Mouse (Mus musculus): ENCODE data around the gene Dld.

- TF ChIP-seq CTCF (IDR thresholded peaks at IDR 0.05; ENCODE audit: insufficient read depth, low read length) (no peak), POLR2A (IDR thresholded peaks at IDR 0.05; ENCODE audit: borderline replicate concordance, extremely low read depth, low read depth, low read length) (no peak)
These were observed 60.3 kb downstream of the Dld start for GRCm38 (mm10) chr12:31290951-31291350.
